Mouse (Mus musculus) granulocyte monocyte progenitor cell, adult 5-6 weeks (primary cell): ENCODE data around the gene Gipc2. TPM values are rescaled to one million over a fixed set of nuclear protein-coding genes. Genes with fewer than 3 reads are reported as not detected.

Experiments
- ATAC-seq: replicated peaks from 2 replicates; pipeline ENCODE4 v1.8.0; 2016; ENCODE audit warnings: mild to moderate bottlenecking, moderate TSS enrichment, inconsistent platforms; ENCODE audit not compliant: poor library complexity, severe bottlenecking
- total RNA-seq, 2 experiments: library from RNA; stranded (forward) in 1 of 2; stranded (reverse) in 1 of 2; fragments of 200-712, 200-1000 nt in 1 of 2; fragments of >200 nt in 1 of 2; fragmentation: Nextera tagmentation in 1 of 2; gene quantifications; 2 replicates each; pipeline ENCODE4 v1.2.3; 2014 to 2017

The Gipc2 gene
- total RNA-seq, 2 experiments from 2014 or later = not detected

GRCm38 (mm10) chr3:152101459-152101858, 64.6 kb downstream of the Gipc2 start:
- ATAC-seq = no peak

- ATAC-seq = peak; percentile 25
These were observed 65.8 kb downstream of the Gipc2 start for GRCm38 (mm10) chr3:152100119-152100818.

- ATAC-seq = peak; percentile 58
These were observed 71.0 kb downstream of the Gipc2 start for GRCm38 (mm10) chr3:152095030-152095429.

- peak; percentile 53 for ATAC-seq
These were observed 73.5 kb downstream of the Gipc2 start for GRCm38 (mm10) chr3:152092385-152093057.

GRCm38 (mm10) chr3:152089178-152089577, 76.9 kb downstream of the Gipc2 start:
- ATAC-seq = peak; percentile 81

- ATAC-seq = no peak
These were observed 84.6 kb downstream of the Gipc2 start for GRCm38 (mm10) chr3:152081381-152081780.

- no peak for ATAC-seq
These were observed 89.9 kb downstream of the Gipc2 start for GRCm38 (mm10) chr3:152076088-152076487.

- ATAC-seq = no peak
These were observed 97.0 kb downstream of the Gipc2 start for GRCm38 (mm10) chr3:152069001-152069400.

GRCm38 (mm10) chr3:152068311-152068710, 97.7 kb downstream of the Gipc2 start:
- no peak for ATAC-seq

GRCm38 (mm10) chr3:152066696-152067095, 99.3 kb downstream of the Gipc2 start:
- no peak for ATAC-seq

GRCm38 (mm10) chr3:152065806-152066205, 100.2 kb downstream of the Gipc2 start:
- no peak for ATAC-seq

GRCm38 (mm10) chr3:152064166-152064565, 101.9 kb downstream of the Gipc2 start:
- ATAC-seq = no peak

GRCm38 (mm10) chr3:152062806-152063205, 103.2 kb downstream of the Gipc2 start:
- no peak for ATAC-seq

GRCm38 (mm10) chr3:152061145-152061544, 104.9 kb downstream of the Gipc2 start:
- no peak for ATAC-seq

GRCm38 (mm10) chr3:152058235-152058634, 107.8 kb downstream of the Gipc2 start:
- ATAC-seq = no peak

GRCm38 (mm10) chr3:152054260-152054659, 111.8 kb downstream of the Gipc2 start:
- ATAC-seq = no peak

GRCm38 (mm10) chr3:152051959-152052358, 114.1 kb downstream of the Gipc2 start:
- no peak for ATAC-seq

- ATAC-seq = no peak
These were observed 118.1 kb downstream of the Gipc2 start for GRCm38 (mm10) chr3:152047914-152048313.

- no peak for ATAC-seq
These were observed 119.1 kb downstream of the Gipc2 start for GRCm38 (mm10) chr3:152046895-152047294.
